Mouse (Mus musculus) liver, embryonic 14.5 days (tissue): ENCODE measurements at regions not wholly inside any gene's neighbourhood (a gene's known extent, or its start where the extent isn't known, plus 50 kb on each side); places are given as distances from the start of the nearest gene placed in this dataset.

Experiments used
- ATAC-seq: fragments of 200-750 bp; cut with Nextera tagmentation; 2 replicates; pipeline ENCODE4 v1.8.0; 2017; ENCODE audit warnings: moderate number of reproducible peaks, mild to moderate bottlenecking, moderate library complexity; ENCODE audit not compliant: insufficient read depth
- DNase-seq, 3 experiments: peaks; one replicate each; pipeline ENCODE4 v3.0.0-alpha.2; 2012 to 2013; ENCODE audit warnings: low read depth in 3 of 3, low spot score in 3 of 3
- H3K27ac ChIP-seq: fragments of 300-500 bp; sonication (generic); 2 replicates; pipeline ENCODE4 v1.5.1; 2014; ENCODE audit warnings: moderate library complexity, mild to moderate bottlenecking, control low read depth, inconsistent platforms
- H3K27me3 ChIP-seq: fragments of 300-500 bp; sonication (generic); 2 replicates; pipeline ENCODE4 v1.6.1; 2014; ENCODE audit warnings: mild to moderate bottlenecking, low read length, moderate library complexity; ENCODE audit not compliant: control insufficient read depth, insufficient read depth
- H3K36me3 ChIP-seq: fragments of 300-500 bp; sonication (generic); replicated peaks from 2 replicates; pipeline ENCODE4 v1.6.1; 2014; ENCODE audit warnings: low read depth; ENCODE audit not compliant: control insufficient read depth, insufficient read depth
- H3K4me1 ChIP-seq, 2 experiments: fragments of 200-500 bp in 1 of 2; fragments of 300-500 bp in 1 of 2; sonication (generic) in 1 of 2; replicated peaks; 2 replicates each; pipeline ENCODE4 v1.6.1; 2012 to 2014; ENCODE audit warnings: antibody characterized with exemption in 1 of 2, inconsistent platforms in 1 of 2, low read length in 1 of 2; ENCODE audit not compliant: control insufficient read depth in 2 of 2, insufficient read depth in 2 of 2
- H3K4me2 ChIP-seq: fragments of 300-500 bp; sonication (generic); 2 replicates; pipeline ENCODE4 v1.6.1; 2014; ENCODE audit warnings: low read depth, mild to moderate bottlenecking, control low read depth, moderate library complexity
- H3K4me3 ChIP-seq, 2 experiments: fragments of 200-500 bp in 1 of 2; fragments of 300-500 bp in 1 of 2; sonication (generic) in 1 of 2; 2 replicates each; pipeline ENCODE4 v1.5.1; 2012 to 2014; ENCODE audit warnings: low read depth in 2 of 2, low read length in 2 of 2, mild to moderate bottlenecking in 2 of 2, control low read depth in 1 of 2, inconsistent platforms in 1 of 2, moderate library complexity in 1 of 2; ENCODE audit not compliant: insufficient read depth in 1 of 2
- H3K9ac ChIP-seq: fragments of 300-500 bp; sonication (generic); replicated peaks from 2 replicates; pipeline ENCODE4 v1.6.1; 2014; ENCODE audit warnings: mild to moderate bottlenecking, control low read depth, moderate library complexity
- H3K9me3 ChIP-seq: fragments of 300-500 bp; sonication (generic); 2 replicates; pipeline ENCODE4 v1.6.1; 2016; ENCODE audit warnings: low read length, mixed read lengths; ENCODE audit not compliant: control insufficient read depth
- CTCF ChIP-seq: IDR thresholded peaks from 2 replicates; pipeline ENCODE4 v1.5.1; 2016; ENCODE audit warnings: antibody characterized with exemption, low read depth, control low read depth
- EP300 ChIP-seq: IDR thresholded peaks from 2 replicates; pipeline ENCODE4 v1.6.1; 2016; ENCODE audit warnings: antibody characterized with exemption, low read depth
- WGBS: fragments of 180-500 bp; shearing (Covaris S2); extraction: QIAGEN DNeasy Blood & Tissue Kit; methylation state at CpG from one replicate; pipeline ENCODE4 v1.1.7; 2014; ENCODE audit not compliant: insufficient replicate concordance; 5-methylcytosine and 5-hydroxymethylcytosine counted together

DNA sequence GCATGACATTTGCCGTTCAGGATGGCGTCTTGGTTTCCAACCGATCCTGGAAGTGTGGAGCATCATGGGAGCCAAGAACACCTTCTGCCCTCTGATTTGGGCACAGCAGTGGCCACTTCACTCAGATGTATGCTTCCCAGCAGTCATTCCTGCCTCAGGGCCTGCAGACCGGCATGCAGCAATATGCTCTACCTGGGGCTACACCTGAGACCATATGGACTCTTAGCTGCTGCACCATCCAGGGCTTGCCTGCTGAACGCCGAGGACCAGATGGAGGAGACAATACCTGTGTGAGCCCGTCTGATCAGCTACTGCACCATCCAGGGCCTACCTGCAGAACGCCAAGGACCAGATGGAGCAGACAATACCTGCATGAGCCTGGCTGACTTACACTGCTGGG lies 209.0 kb downstream of the Rnf144a start:
- TF ChIP-seq EP300 (no peak), CTCF (no peak)
- Histone ChIP-seq H3K4me1 (no peaks in the 10 kb centered on the region), H3K4me3 (no peak overlapping the region), H3K27ac (no peak overlapping the region), H3K36me3 (no peaks in the 10 kb centered on the region), H3K4me2 (no peak overlapping the region), H3K9ac (no peak overlapping the region), H3K9me3 (no peaks in the 10 kb centered on the region), H3K27me3 (no peaks in the 10 kb centered on the region)
- DNase-seq (no peak), ATAC-seq (no peak)
- WGBS, result 65% methylated on average over 8 of the region's 8 CpGs

GRCm38 (mm10) chr12:26191982-26192576 lies 223.0 kb downstream of the Rnf144a start:
- WGBS, result 57% methylated on average over 4 of the region's 4 CpGs
- H3K36me3 ChIP-seq, result no peaks in the 10 kb centered on the region
- no peak for ATAC-seq
- H3K4me2 ChIP-seq, result no peak overlapping the region
- no peak overlapping the region for H3K4me3 ChIP-seq
- H3K27me3 ChIP-seq, result no peaks in the 10 kb centered on the region
- H3K4me1 ChIP-seq, result no peaks in the 10 kb centered on the region
- TF ChIP-seq EP300, result no peak
- TF ChIP-seq CTCF, result no peak
- no peaks in the 10 kb centered on the region for H3K9me3 ChIP-seq
- no peak for DNase-seq
- H3K9ac ChIP-seq, result no peak overlapping the region
- no peak overlapping the region for H3K27ac ChIP-seq

DNA sequence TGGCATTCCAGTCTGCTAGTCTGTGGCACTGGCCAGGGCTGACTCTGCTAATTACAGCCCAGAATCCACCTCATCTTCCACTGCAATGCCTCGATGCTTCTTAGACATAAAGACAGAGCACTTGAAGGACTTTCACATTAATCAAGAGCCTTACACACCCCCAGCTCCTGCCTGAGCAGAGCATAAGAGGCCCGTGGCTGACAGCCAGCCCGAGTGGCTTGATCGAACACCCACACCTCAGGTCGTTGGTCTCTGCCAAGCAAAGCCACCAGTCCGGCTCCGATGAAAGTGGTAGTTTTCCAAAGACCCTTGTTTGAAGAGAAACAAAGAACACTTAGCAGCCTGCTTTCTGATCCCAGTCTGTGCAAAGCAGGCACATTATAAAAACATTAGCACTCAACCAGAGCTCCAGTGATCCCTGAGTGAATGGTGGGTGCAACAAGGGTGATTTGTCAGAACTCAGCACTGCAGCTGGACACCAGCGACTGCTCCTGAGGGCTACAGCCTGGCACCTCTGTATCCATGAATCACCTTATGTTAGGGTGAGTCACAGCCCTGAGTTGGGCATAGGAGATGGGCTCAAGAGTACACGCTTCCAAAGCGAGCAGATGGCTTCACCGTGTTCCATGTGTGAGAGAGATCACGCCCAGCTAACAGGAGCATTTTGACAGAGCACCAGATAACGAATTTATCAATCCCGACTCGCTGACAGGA lies 223.6 kb downstream of the Rnf144a start:
- Histone ChIP-seq H3K36me3 (no peaks in the 10 kb centered on the region), H3K27me3 (no peaks in the 10 kb centered on the region), H3K9me3 (no peaks in the 10 kb centered on the region), H3K4me1 (no peaks in the 10 kb centered on the region), H3K27ac (no peak overlapping the region), H3K9ac (no peak overlapping the region), H3K4me3 (no peak overlapping the region), H3K4me2 (no peak overlapping the region)
- ATAC-seq, result no peak
- WGBS, result 58% methylated on average over 15 of the region's 15 CpGs
- TF ChIP-seq EP300 (no peak), CTCF (no peak)
- DNase-seq, result no peak

GRCm38 (mm10) chr12:26188996-26189395 lies 226.1 kb downstream of the Rnf144a start:
- Histone ChIP-seq H3K9me3 (no peaks in the 10 kb centered on the region), H3K27ac (no peak overlapping the region), H3K4me1 (no peaks in the 10 kb centered on the region), H3K4me2 (no peak overlapping the region), H3K27me3 (no peaks in the 10 kb centered on the region), H3K4me3 (no peak overlapping the region), H3K9ac (no peak overlapping the region), H3K36me3 (no peaks in the 10 kb centered on the region)
- 34% methylated on average over 2 of the region's 2 CpGs for WGBS
- no peak for DNase-seq
- no peak for TF ChIP-seq EP300
- TF ChIP-seq CTCF, result no peak
- no peak for ATAC-seq

- Histone ChIP-seq H3K4me2 (no peak overlapping the region), H3K27ac (no peak overlapping the region), H3K4me1 (no peaks in the 10 kb centered on the region), H3K9me3 (no peaks in the 10 kb centered on the region), H3K27me3 (no peaks in the 10 kb centered on the region), H3K9ac (no peak overlapping the region), H3K4me3 (no peak overlapping the region), H3K36me3 (no peaks in the 10 kb centered on the region)
- ATAC-seq, result no peak
- TF ChIP-seq EP300 (no peak), CTCF (no peak)
- no peak for DNase-seq
- WGBS, result 28% methylated on average over 8 of the region's 8 CpGs
Measured at GRCm38 (mm10) chr12:26187091-26187862, 227.8 kb downstream of the Rnf144a start.
